Comparison of ENCODE assay signal across 20 mouse cellular contexts in genomic region chrX:139785764-139786163, GRCm38 (mm10). TPM values are rescaled to one million over a fixed set of nuclear protein-coding genes. Genes with fewer than 3 reads are reported as not detected.
DNase-seq lines count a peak whose midpoint lies in the region; ATAC-seq and TF ChIP-seq lines count a peak whose summit lies in the region.
"Had no signal": no experiment of that assay in that cellular context is flagged by ENCODE, and none has a peak within 500 bp of the region (broad histone marks: within the 10 kb centered on the region; RNA-seq: fewer than 3 reads in every experiment).

No protein-coding gene starts in this region.

- 14% methylated on average over 1 of the region's 1 CpGs for WGBS in intestine, embryonic 14.5 days
- 73% methylated on average over 1 of the region's 1 CpGs for WGBS in intestine, postnatal 0 days
- 14% methylated on average over 1 of the region's 1 CpGs for WGBS in heart, postnatal 0 days
- 50% methylated on average over 1 of the region's 1 CpGs for WGBS in lung, adult 2 months
- whole genome bisulfite sequencing in small intestine, adult 2 months = 11% methylated on average over 1 of the region's 1 CpGs

- H3K36me3 ChIP-seq in intestine, embryonic 14.5 days (ENCODE audit: control insufficient read depth, insufficient read depth, low read length) = no peaks in the 10 kb centered on the region
- H3K36me3 ChIP-seq in intestine, postnatal 0 days (ENCODE audit: control insufficient read depth, insufficient read depth) = no peaks in the 10 kb centered on the region
- no peaks in the 10 kb centered on the region for H3K36me3 ChIP-seq in heart, postnatal 0 days (replicated peaks; ENCODE audit: control insufficient read depth, insufficient read depth, low read length)
- H3K36me3 ChIP-seq in small intestine, adult 2 months (ENCODE audit: control insufficient read depth, insufficient read depth, low read length) = no peaks in the 10 kb centered on the region
- H3K36me3 ChIP-seq: embryonic facial prominence, embryonic 15.5 days; forebrain, embryonic 15.5 days; hindbrain, embryonic 12.5 days had no signal

- no peak for TF ChIP-seq POLR2A in lung, adult 2 months (IDR thresholded peaks at IDR 0.05; ENCODE audit: borderline replicate concordance, extremely low read depth, low read depth, low read length)
- no peak for TF ChIP-seq POLR2A in small intestine, adult 2 months (IDR thresholded peaks at IDR 0.05; ENCODE audit: low read depth, low read length)

- DNase-seq in intestine, embryonic 14.5 days (ENCODE audit: low spot score) = peak; percentile 13
- peak; percentile 20 for DNase-seq in heart, postnatal 0 days (ENCODE audit: low spot score)
- DNase-seq in lung, adult 2 months = peak; percentile 17
- DNase-seq in adrenal gland, postnatal 4 days (ENCODE audit: low spot score in 2 of 2) = no peak
- DNase-seq: adrenal gland, adult 8-10 months; cerebellum, postnatal 36 days; liver; right cerebral cortex, adult 18-20 months; thymus, adult 18-20 months had no signal

- H3K27ac ChIP-seq in intestine, embryonic 14.5 days (ENCODE audit: low read depth) = no peak overlapping the region
- H3K27ac ChIP-seq in intestine, postnatal 0 days (ENCODE audit: low read depth, low read length) = no peak overlapping the region
- no peak overlapping the region for H3K27ac ChIP-seq in heart, postnatal 0 days (ENCODE audit: low read depth)
- peak overlapping the region; percentile 67; the same call in 1 of the 2 replicates for H3K27ac ChIP-seq in small intestine, adult 2 months (ENCODE audit: insufficient read depth, low read depth, low read length)
- H3K27ac ChIP-seq: embryonic facial prominence, embryonic 15.5 days; forebrain, embryonic 15.5 days; hindbrain, embryonic 12.5 days; left cerebral cortex, adult 2 months had no signal

- H3K4me1 ChIP-seq in intestine, embryonic 14.5 days (replicated peaks; ENCODE audit: control insufficient read depth, insufficient read depth, low read length) = no peaks in the 10 kb centered on the region
- H3K4me1 ChIP-seq in intestine, postnatal 0 days (replicated peaks; ENCODE audit: control insufficient read depth, insufficient read depth, low read length) = no peaks in the 10 kb centered on the region
- no peaks in the 10 kb centered on the region for H3K4me1 ChIP-seq in heart, postnatal 0 days (ENCODE audit: control insufficient read depth, insufficient read depth)
- peaks cover 2% of the 10 kb centered on the region; the same call in 1 of the 2 replicates for H3K4me1 ChIP-seq in lung, adult 2 months (ENCODE audit: control insufficient read depth, insufficient read depth, low read length)
- peaks cover 13% of the 10 kb centered on the region; the same call in 1 of the 2 replicates for H3K4me1 ChIP-seq in small intestine, adult 2 months (ENCODE audit: control insufficient read depth, insufficient read depth, insufficient read length, low read length)
- H3K4me1 ChIP-seq: embryonic facial prominence, embryonic 15.5 days; forebrain, embryonic 15.5 days; hindbrain, embryonic 12.5 days had no signal

- no peaks in the 10 kb centered on the region for H3K27me3 ChIP-seq in intestine, embryonic 14.5 days (replicated peaks; ENCODE audit: control insufficient read depth, insufficient read depth, low read length)
- no peaks in the 10 kb centered on the region for H3K27me3 ChIP-seq in intestine, postnatal 0 days (replicated peaks; ENCODE audit: control insufficient read depth, insufficient read depth, low read length)
- no peaks in the 10 kb centered on the region for H3K27me3 ChIP-seq in heart, postnatal 0 days (ENCODE audit: control insufficient read depth, insufficient read depth, low read length)
- H3K27me3 ChIP-seq in small intestine, adult 2 months (ENCODE audit: control insufficient read depth, insufficient read depth, low read length) = no peaks in the 10 kb centered on the region
- H3K27me3 ChIP-seq: CH12.LX; forebrain, embryonic 15.5 days had no signal

- no peak for TF ChIP-seq CTCF in intestine, postnatal 0 days (IDR thresholded peaks at IDR 0.05; ENCODE audit: low read depth)
- TF ChIP-seq CTCF in heart, postnatal 0 days (IDR thresholded peaks at IDR 0.05; ENCODE audit: low read depth) = no peak
- TF ChIP-seq CTCF in lung, adult 2 months (IDR thresholded peaks at IDR 0.05; ENCODE audit: insufficient read depth, low read length) = no peak
- TF ChIP-seq CTCF in small intestine, adult 2 months (IDR thresholded peaks at IDR 0.05; ENCODE audit: extremely low read depth, insufficient read length, insufficient replicate concordance, low read depth, low read length) = no peak

- no peak overlapping the region for H3K9ac ChIP-seq in intestine, embryonic 14.5 days (ENCODE audit: low read length)
- no peak overlapping the region for H3K9ac ChIP-seq in intestine, postnatal 0 days (ENCODE audit: low read depth, low read length)
- no peak overlapping the region for H3K9ac ChIP-seq in heart, postnatal 0 days (replicated peaks; ENCODE audit: low read depth, low read length)
- H3K9ac ChIP-seq: embryonic facial prominence, embryonic 15.5 days; forebrain, embryonic 15.5 days; hindbrain, embryonic 12.5 days had no signal

- no peaks in the 10 kb centered on the region for H3K9me3 ChIP-seq in intestine, embryonic 14.5 days (ENCODE audit: control insufficient read depth, low read length)
- no peaks in the 10 kb centered on the region for H3K9me3 ChIP-seq in intestine, postnatal 0 days (ENCODE audit: control insufficient read depth)
- H3K9me3 ChIP-seq in heart, postnatal 0 days (replicated peaks; ENCODE audit: control insufficient read depth, low read length) = no peaks in the 10 kb centered on the region
- H3K9me3 ChIP-seq: embryonic facial prominence, embryonic 15.5 days; forebrain, embryonic 15.5 days; hindbrain, embryonic 12.5 days had no signal

- no peak for TF ChIP-seq EP300 in heart, postnatal 0 days (IDR thresholded peaks at IDR 0.05; ENCODE audit: low read depth)

- H3K4me2 ChIP-seq in intestine, embryonic 14.5 days (ENCODE audit: low read length) = no peak overlapping the region
- no peak overlapping the region for H3K4me2 ChIP-seq in intestine, postnatal 0 days (replicated peaks; ENCODE audit: low read depth)
- H3K4me2 ChIP-seq in heart, postnatal 0 days (ENCODE audit: low read depth, low read length) = no peak overlapping the region
- H3K4me2 ChIP-seq: embryonic facial prominence, embryonic 15.5 days; forebrain, embryonic 15.5 days; hindbrain, embryonic 12.5 days had no signal

- ATAC-seq in intestine, embryonic 14.5 days (replicated peaks; ENCODE audit: low FRiP score, low TSS enrichment, low read depth) = no peak
- no peak for ATAC-seq in intestine, postnatal 0 days
- ATAC-seq in heart, postnatal 0 days (ENCODE audit: insufficient read depth, low read depth) = peak; percentile 17; the same call in 1 of the 2 replicates
- ATAC-seq in CD4-positive, CD25-positive, alpha-beta regulatory T cell, adult 4 months = no peak
- ATAC-seq: forebrain, embryonic 15.5 days had no signal

- no peak overlapping the region for H3K4me3 ChIP-seq in intestine, embryonic 14.5 days (ENCODE audit: low read depth, low read length)
- H3K4me3 ChIP-seq in intestine, postnatal 0 days (ENCODE audit: low read depth, low read length) = no peak overlapping the region
- no peak overlapping the region for H3K4me3 ChIP-seq in heart, postnatal 0 days (ENCODE audit: low read depth, low read length)
- no peak overlapping the region for H3K4me3 ChIP-seq in lung, adult 2 months (replicated peaks; ENCODE audit: extremely low read depth, low read depth, low read length)
- H3K4me3 ChIP-seq in small intestine, adult 2 months (ENCODE audit: low read depth, low read length) = no peak overlapping the region
- H3K4me3 ChIP-seq: embryonic facial prominence, embryonic 15.5 days; forebrain, embryonic 15.5 days; hindbrain, embryonic 12.5 days; left cerebral cortex, adult 2 months had no signal

RNA-seq across cellular contexts. Expression of gene Ripply1, which starts 3.6 kb away (rescaled TPM):
- not detected in 2 replicates for polyA plus RNA-seq in intestine, embryonic 14.5 days (2014; fragmentation: Nextera tagmentation; extraction: Ambion mirVana)
- polyA plus RNA-seq in intestine, postnatal 0 days (2015; fragmentation: Nextera tagmentation; extraction: Ambion mirVana) = not detected in 2 replicates
- not detected in 2 replicates for total RNA-seq in heart, postnatal 0 days (2014; rRNA removed; ENCODE audit: low replicate concordance)
- polyA plus RNA-seq in heart, postnatal 0 days (2015; fragmentation: Nextera tagmentation; extraction: Ambion mirVana) = not detected in 2 replicates
- polyA plus RNA-seq in lung, adult 2 months (2012; rRNA removed) = 0.15 TPM in 2 replicates
- not detected in 2 replicates for polyA plus RNA-seq in small intestine, adult 2 months (2012; rRNA removed)
- total RNA-seq in adrenal gland, postnatal 4 days (2021) = under 1 TPM in 1 of 2 experiments, not detected in 1; 0.40 TPM
- polyA plus RNA-seq in CD4-positive, CD25-positive, alpha-beta regulatory T cell, adult 4 months (2017; shearing (Covaris generic)) = not detected
- total RNA-seq: adrenal gland, adult 8-10 months; CH12.LX; gastrocnemius, adult 8-10 months; left cerebral cortex, adult 2 months; megakaryocyte, adult 5-6 weeks had no signal
- polyA plus RNA-seq: forebrain, embryonic 15.5 days; hindbrain, embryonic 12.5 days; neural tube, embryonic 14.5 days had no signal

RNA-seq across cellular contexts. Expression of gene Cldn2, which starts 14.9 kb away (rescaled TPM):
- polyA plus RNA-seq in intestine, embryonic 14.5 days (2014; fragmentation: Nextera tagmentation; extraction: Ambion mirVana) = 5.1 and 8.7 TPM in 2 replicates
- polyA plus RNA-seq in intestine, postnatal 0 days (2015; fragmentation: Nextera tagmentation; extraction: Ambion mirVana) = 182 and 193 TPM in 2 replicates
- not detected in 2 replicates for total RNA-seq in heart, postnatal 0 days (2014; rRNA removed; ENCODE audit: low replicate concordance)
- 0.05 TPM in 1 of 2 replicates, not detected in the other for polyA plus RNA-seq in heart, postnatal 0 days (2015; fragmentation: Nextera tagmentation; extraction: Ambion mirVana)
- 0.37 and 0.78 TPM in 2 replicates for polyA plus RNA-seq in lung, adult 2 months (2012; rRNA removed)
- 9.9 and 28.5 TPM in 2 replicates for polyA plus RNA-seq in small intestine, adult 2 months (2012; rRNA removed)
- total RNA-seq in adrenal gland, postnatal 4 days (2021) = 10 to 100 TPM in 1 of 2 experiments, 1 to 10 TPM in 1; 2.6 to 16.2 TPM
- polyA plus RNA-seq in CD4-positive, CD25-positive, alpha-beta regulatory T cell, adult 4 months (2017; shearing (Covaris generic)) = not detected
- total RNA-seq: CH12.LX; megakaryocyte, adult 5-6 weeks had no signal
- polyA plus RNA-seq: neural tube, embryonic 14.5 days had no signal

Comparison
In these comparisons a context has a peak if more than half of its experiments do, and no peak if none do; other contexts are left out.
1. DNase-seq: peak in intestine, embryonic 14.5 days (single experiment), heart, postnatal 0 days (single experiment) and lung, adult 2 months (single experiment); none in adrenal gland, postnatal 4 days (0 of 2).